Mouse (Mus musculus) lung, embryonic 16.5 days (tissue): ENCODE results near the gene Rd3. TPM values are rescaled to one million over a fixed set of nuclear protein-coding genes. Genes with fewer than 3 reads are reported as not detected.

ENCODE experiments used
- ATAC-seq: fragments of 200-750 bp; cut with Nextera tagmentation; 2 replicates; pipeline ENCODE4 v1.8.0; 2017; ENCODE audit warnings: low read depth, mild to moderate bottlenecking, moderate library complexity
- H3K27ac ChIP-seq: fragments of 300-500 bp; sonication (generic); 2 replicates; pipeline ENCODE4 v1.5.1; 2014; ENCODE audit warnings: mild to moderate bottlenecking, control low read depth, low read length
- H3K27me3 ChIP-seq: fragments of 300-500 bp; sonication (generic); 2 replicates; pipeline ENCODE4 v1.6.1; 2014; ENCODE audit warnings: low read depth, low read length, mixed read lengths; ENCODE audit not compliant: control insufficient read depth, insufficient read depth
- H3K36me3 ChIP-seq: fragments of 300-500 bp; sonication (generic); 2 replicates; pipeline ENCODE4 v1.6.1; 2014; ENCODE audit warnings: low read length; ENCODE audit not compliant: control insufficient read depth, insufficient read depth
- H3K4me1 ChIP-seq: fragments of 300-500 bp; sonication (generic); replicated peaks from 2 replicates; pipeline ENCODE4 v1.6.1; 2014; ENCODE audit warnings: low read length, mixed read lengths; ENCODE audit not compliant: control insufficient read depth, insufficient read depth
- H3K4me2 ChIP-seq: fragments of 300-500 bp; sonication (generic); 2 replicates; pipeline ENCODE4 v1.6.1; 2014; ENCODE audit warnings: low read depth, low read length, control low read depth
- H3K4me3 ChIP-seq: fragments of 300-500 bp; sonication (generic); 2 replicates; pipeline ENCODE4 v1.5.1; 2014; ENCODE audit warnings: mild to moderate bottlenecking, low read length, control low read depth
- H3K9ac ChIP-seq: fragments of 300-500 bp; sonication (generic); 2 replicates; pipeline ENCODE4 v1.6.1; 2014; ENCODE audit warnings: low read length, control low read depth
- H3K9me3 ChIP-seq: fragments of 300-500 bp; sonication (generic); 2 replicates; pipeline ENCODE4 v1.6.1; 2016; ENCODE audit warnings: low read length; ENCODE audit not compliant: control insufficient read depth
- WGBS: fragments of 180-500 bp; shearing (Covaris S2); extraction: QIAGEN DNeasy Blood & Tissue Kit; methylation state at CpG from one replicate; pipeline ENCODE4 v1.1.7; 2014; 5-methylcytosine and 5-hydroxymethylcytosine counted together
- microRNA-seq: library from miRNA; unstranded; fragments of <30 nt; microRNA quantifications from one replicate; pipeline ENCODE4, GENCODE M21; 2016
- polyA plus RNA-seq: library from polyadenylated mRNA; unstranded; fragments of >200 nt; fragmentation: Nextera tagmentation; extraction: Ambion mirVana; gene quantifications from 2 replicates; pipeline ENCODE4 v1.2.1, GENCODE M21; 2015

The Rd3 gene
- polyA plus RNA-seq, 1 experiment from 2014 or later: 2.9 TPM

DNA sequence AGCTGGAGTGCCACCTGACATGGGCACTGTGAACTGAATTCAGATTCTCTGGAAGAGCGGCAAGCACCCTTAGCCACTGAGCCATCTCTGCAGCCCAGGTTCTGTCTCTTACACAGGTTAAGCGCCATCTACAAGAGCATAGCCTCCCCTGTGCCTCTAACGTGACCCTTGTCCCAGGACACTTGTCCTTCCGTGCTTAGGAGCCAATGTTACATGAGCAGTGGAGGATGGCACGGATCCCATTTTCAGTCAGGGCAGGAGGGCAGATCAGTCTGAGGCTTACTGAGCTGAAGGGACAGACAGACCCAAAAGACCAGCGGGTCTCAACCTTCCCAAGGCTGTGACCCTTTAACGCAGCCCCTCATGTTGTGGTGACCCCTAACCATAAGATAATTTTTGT is 18.7 kb downstream of the Rd3 start:
- Histone ChIP-seq H3K36me3 (peaks cover 13% of the 10 kb centered on the region), H3K27ac (no peak overlapping the region), H3K4me2 (no peak overlapping the region), H3K9ac (no peak overlapping the region), H3K27me3 (no peaks in the 10 kb centered on the region), H3K4me3 (no peak overlapping the region), H3K4me1 (no peaks in the 10 kb centered on the region), H3K9me3 (0 out of 2 replicates have a peak, but pooled peaks cover 2% of the 10 kb centered on the region)
- 90% methylated on average over 7 of the region's 7 CpGs for WGBS
- ATAC-seq: no peak

- H3K27ac ChIP-seq: no peak overlapping the region
- no peak overlapping the region for H3K4me3 ChIP-seq
- no peak for ATAC-seq
- no peak overlapping the region for H3K9ac ChIP-seq
- H3K27me3 ChIP-seq: no peaks in the 10 kb centered on the region
- no peaks in the 10 kb centered on the region for H3K4me1 ChIP-seq
- H3K4me2 ChIP-seq: no peak overlapping the region
- 0 out of 2 replicates have a peak, but pooled peaks cover 2% of the 10 kb centered on the region for H3K9me3 ChIP-seq
- WGBS: 87% methylated on average over 8 of the region's 8 CpGs
- peaks cover 13% of the 10 kb centered on the region for H3K36me3 ChIP-seq
Observed at GRCm38 (mm10) chr1:191996621-191997185, 19.5 kb downstream of the Rd3 start.

- Histone ChIP-seq H3K4me2 (no peak overlapping the region), H3K9me3 (0 out of 2 replicates have a peak, but pooled peaks cover 2% of the 10 kb centered on the region), H3K9ac (no peak overlapping the region), H3K36me3 (peaks cover 13% of the 10 kb centered on the region), H3K27ac (no peak overlapping the region), H3K4me3 (no peak overlapping the region), H3K27me3 (no peaks in the 10 kb centered on the region), H3K4me1 (no peaks in the 10 kb centered on the region)
- ATAC-seq: no peak
Observed at GRCm38 (mm10) chr1:191999022-191999421, 21.9 kb downstream of the Rd3 start.

Small RNA genes within 50 kb of the gene (microRNA-seq; reads per million reads assigned to microRNA genes)
- not detected for gene Mir3473c

Other genes starting within 250 kb of the Rd3 start
- 52.9 and 54.5 TPM in 2 replicates for gene Nek2, start 155.9 kb upstream of the Rd3 start, polyA plus RNA-seq
- gene Slc30a1, start 70.6 kb upstream of the Rd3 start, polyA plus RNA-seq: 1.5 and 1.8 TPM in 2 replicates
- gene Traf5, start 115.2 kb downstream of the Rd3 start, polyA plus RNA-seq: 21.9 and 23.4 TPM in 2 replicates
- 29.2 and 30.3 TPM in 2 replicates for gene Rcor3, start 160.7 kb downstream of the Rd3 start, polyA plus RNA-seq
- 0.97 and 0.98 TPM in 2 replicates for gene Kcnh1, start 213.4 kb downstream of the Rd3 start, polyA plus RNA-seq